Mouse (Mus musculus): ENCODE results near the gene Cntn5. TPM values are rescaled to one million over a fixed set of nuclear protein-coding genes. Genes with fewer than 3 reads are reported as not detected.

Gene Cntn5
- polyA plus RNA-seq, 1 experiment from 2014 or later, result 8.7 TPM

- no peak overlapping the region for H3K4me3 ChIP-seq (replicated peaks)
- H3K9ac ChIP-seq, result no peak overlapping the region
- H3K27ac ChIP-seq, result no peak overlapping the region
- ATAC-seq (ENCODE audit: low FRiP score), result no peak
- no peaks in the 10 kb centered on the region for H3K36me3 ChIP-seq (replicated peaks)
- no peaks in the 10 kb centered on the region for H3K27me3 ChIP-seq
- H3K4me2 ChIP-seq, result no peak overlapping the region
- peaks cover 3% of the 10 kb centered on the region; the same call in 1 of the 2 replicates for H3K9me3 ChIP-seq
- H3K4me1 ChIP-seq, result no peaks in the 10 kb centered on the region
Observed at GRCm38 (mm10) chr9:10376261-10376660, 528.3 kb downstream of the Cntn5 start.

- no peak overlapping the region for H3K27ac ChIP-seq
- no peaks in the 10 kb centered on the region for H3K27me3 ChIP-seq
- 79% methylated on average over 5 of the region's 5 CpGs for WGBS
- H3K36me3 ChIP-seq (replicated peaks), result no peaks in the 10 kb centered on the region
- H3K4me3 ChIP-seq (replicated peaks), result no peak overlapping the region
- no peak for ATAC-seq (ENCODE audit: low FRiP score)
- H3K4me2 ChIP-seq, result no peak overlapping the region
- no peaks in the 10 kb centered on the region for H3K9me3 ChIP-seq
- no peaks in the 10 kb centered on the region for H3K4me1 ChIP-seq
- H3K9ac ChIP-seq, result no peak overlapping the region
Observed at GRCm38 (mm10) chr9:10368971-10369370, 535.6 kb downstream of the Cntn5 start.

GRCm38 (mm10) chr9:10368410-10368809 is 536.2 kb downstream of the Cntn5 start:
- Histone ChIP-seq H3K36me3 (replicated peaks) (no peaks in the 10 kb centered on the region), H3K9ac (no peak overlapping the region), H3K27me3 (no peaks in the 10 kb centered on the region), H3K4me1 (no peaks in the 10 kb centered on the region), H3K27ac (no peak overlapping the region), H3K9me3 (no peaks in the 10 kb centered on the region), H3K4me2 (no peak overlapping the region), H3K4me3 (replicated peaks) (no peak overlapping the region)
- WGBS, result 30% methylated on average over 1 of the region's 1 CpGs
- ATAC-seq (ENCODE audit: low FRiP score), result no peak

GRCm38 (mm10) chr9:10366246-10366955 is 538.2 kb downstream of the Cntn5 start:
- ATAC-seq (ENCODE audit: low FRiP score), result no peak
- H3K27me3 ChIP-seq, result no peaks in the 10 kb centered on the region
- no peak overlapping the region for H3K4me3 ChIP-seq (replicated peaks)
- H3K4me2 ChIP-seq, result no peak overlapping the region
- H3K4me1 ChIP-seq, result no peaks in the 10 kb centered on the region
- 74% methylated on average over 6 of the region's 6 CpGs for WGBS
- no peak overlapping the region for H3K9ac ChIP-seq
- H3K36me3 ChIP-seq (replicated peaks), result no peaks in the 10 kb centered on the region
- no peaks in the 10 kb centered on the region for H3K9me3 ChIP-seq
- no peak overlapping the region for H3K27ac ChIP-seq

- Histone ChIP-seq H3K9ac (no peak overlapping the region), H3K27ac (no peak overlapping the region), H3K4me2 (no peak overlapping the region), H3K4me1 (no peaks in the 10 kb centered on the region), H3K4me3 (replicated peaks) (no peak overlapping the region), H3K9me3 (no peaks in the 10 kb centered on the region), H3K27me3 (no peaks in the 10 kb centered on the region), H3K36me3 (replicated peaks) (no peaks in the 10 kb centered on the region)
- 77% methylated on average over 4 of the region's 4 CpGs for WGBS
- no peak for ATAC-seq (ENCODE audit: low FRiP score)
Observed at GRCm38 (mm10) chr9:10350909-10351655, 553.5 kb downstream of the Cntn5 start.

GRCm38 (mm10) chr9:10348741-10349140 is 555.8 kb downstream of the Cntn5 start:
- H3K27me3 ChIP-seq, result no peaks in the 10 kb centered on the region
- H3K4me1 ChIP-seq, result no peaks in the 10 kb centered on the region
- H3K4me3 ChIP-seq (replicated peaks), result no peak overlapping the region
- no peak overlapping the region for H3K4me2 ChIP-seq
- no peak overlapping the region for H3K27ac ChIP-seq
- H3K36me3 ChIP-seq (replicated peaks), result no peaks in the 10 kb centered on the region
- no peak for ATAC-seq (ENCODE audit: low FRiP score)
- H3K9me3 ChIP-seq, result no peaks in the 10 kb centered on the region
- 89% methylated on average over 11 of the region's 11 CpGs for WGBS
- no peak overlapping the region for H3K9ac ChIP-seq

GRCm38 (mm10) chr9:10348222-10348621 is 556.4 kb downstream of the Cntn5 start:
- Histone ChIP-seq H3K9me3 (no peaks in the 10 kb centered on the region), H3K9ac (no peak overlapping the region), H3K4me1 (no peaks in the 10 kb centered on the region), H3K36me3 (replicated peaks) (no peaks in the 10 kb centered on the region), H3K27me3 (no peaks in the 10 kb centered on the region), H3K4me2 (no peak overlapping the region), H3K4me3 (replicated peaks) (no peak overlapping the region), H3K27ac (no peak overlapping the region)
- 82% methylated on average over 4 of the region's 4 CpGs for WGBS
- no peak for ATAC-seq (ENCODE audit: low FRiP score)

GRCm38 (mm10) chr9:10340751-10341150 is 563.8 kb downstream of the Cntn5 start:
- no peak for ATAC-seq (ENCODE audit: low FRiP score)
- no peak overlapping the region for H3K4me3 ChIP-seq (replicated peaks)
- H3K36me3 ChIP-seq (replicated peaks), result no peaks in the 10 kb centered on the region
- no peaks in the 10 kb centered on the region for H3K9me3 ChIP-seq
- H3K9ac ChIP-seq, result no peak overlapping the region
- no peak overlapping the region for H3K27ac ChIP-seq
- H3K4me1 ChIP-seq, result no peaks in the 10 kb centered on the region
- no peaks in the 10 kb centered on the region for H3K27me3 ChIP-seq
- H3K4me2 ChIP-seq, result no peak overlapping the region

GRCm38 (mm10) chr9:10339716-10340115 is 564.9 kb downstream of the Cntn5 start:
- ATAC-seq (ENCODE audit: low FRiP score), result no peak
- no peaks in the 10 kb centered on the region for H3K4me1 ChIP-seq
- WGBS, result 72% methylated on average over 1 of the region's 1 CpGs

GRCm38 (mm10) chr9:10324697-10325368 is 579.7 kb downstream of the Cntn5 start:
- H3K4me2 ChIP-seq, result no peak overlapping the region
- no peaks in the 10 kb centered on the region for H3K9me3 ChIP-seq
- no peak overlapping the region for H3K9ac ChIP-seq
- H3K4me1 ChIP-seq, result no peaks in the 10 kb centered on the region
- H3K36me3 ChIP-seq (replicated peaks), result no peaks in the 10 kb centered on the region
- H3K27me3 ChIP-seq, result no peaks in the 10 kb centered on the region
- H3K27ac ChIP-seq, result no peak overlapping the region
- H3K4me3 ChIP-seq (replicated peaks), result no peak overlapping the region
- 45% methylated on average over 7 of the region's 7 CpGs for WGBS
- ATAC-seq (ENCODE audit: low FRiP score), result peak; percentile 41

More at GRCm38 (mm10) chr9:10339716-10340115, 564.9 kb downstream of the Cntn5 start:
- Histone ChIP-seq H3K4me2 (no peak overlapping the region), H3K36me3 (replicated peaks) (no peaks in the 10 kb centered on the region), H3K27ac (no peak overlapping the region), H3K9ac (no peak overlapping the region), H3K27me3 (no peaks in the 10 kb centered on the region), H3K4me3 (replicated peaks) (no peak overlapping the region), H3K9me3 (no peaks in the 10 kb centered on the region)

GRCm38 (mm10) chr9:10269342-10269741 is 635.2 kb downstream of the Cntn5 start:
- Histone ChIP-seq H3K27ac (peak overlapping the region; percentile 71), H3K9me3 (no peaks in the 10 kb centered on the region), H3K4me2 (no peak overlapping the region), H3K4me1 (peaks cover 16% of the 10 kb centered on the region), H3K27me3 (no peaks in the 10 kb centered on the region), H3K4me3 (replicated peaks) (no peak overlapping the region), H3K9ac (no peak overlapping the region), H3K36me3 (replicated peaks) (no peaks in the 10 kb centered on the region)
- WGBS, result 8% methylated on average over 2 of the region's 2 CpGs
- ATAC-seq (ENCODE audit: low FRiP score), result peak; percentile 96

GRCm38 (mm10) chr9:10268836-10269235 is 635.7 kb downstream of the Cntn5 start:
- no peaks in the 10 kb centered on the region for H3K9me3 ChIP-seq
- no peak overlapping the region for H3K9ac ChIP-seq
- H3K4me2 ChIP-seq, result no peak overlapping the region
- peak; percentile 24; the same call in 1 of the 2 replicates for ATAC-seq (ENCODE audit: low FRiP score)
- WGBS, result 27% methylated on average over 6 of the region's 6 CpGs
- H3K27me3 ChIP-seq, result no peaks in the 10 kb centered on the region
- peak overlapping the region; percentile 71 for H3K27ac ChIP-seq
- no peaks in the 10 kb centered on the region for H3K36me3 ChIP-seq (replicated peaks)
- H3K4me3 ChIP-seq (replicated peaks), result no peak overlapping the region
- peaks cover 16% of the 10 kb centered on the region for H3K4me1 ChIP-seq

Measured in forebrain, embryonic 12.5 days (tissue).